Mouse (Mus musculus) hindbrain, embryonic 13.5 days (tissue): ENCODE results near the gene Mrps17. TPM values are rescaled to one million over a fixed set of nuclear protein-coding genes. Genes with fewer than 3 reads are reported as not detected.

Experiments used
- ATAC-seq: fragments of 200-750 bp; cut with Nextera tagmentation; 2 replicates; pipeline ENCODE4 v1.8.0; 2017; ENCODE audit warnings: moderate TSS enrichment; ENCODE audit not compliant: low FRiP score
- H3K27ac ChIP-seq: fragments of 300-500 bp; sonication (generic); 2 replicates; pipeline ENCODE4 v1.5.1; 2015; ENCODE audit warnings: inconsistent platforms, mild to moderate bottlenecking, moderate library complexity
- H3K27me3 ChIP-seq: fragments of 300-500 bp; sonication (generic); 2 replicates; pipeline ENCODE4 v1.6.1; 2015; ENCODE audit warnings: mild to moderate bottlenecking, inconsistent platforms
- H3K36me3 ChIP-seq: fragments of 300-500 bp; sonication (generic); 2 replicates; pipeline ENCODE4 v1.6.1; 2015; ENCODE audit warnings: mild to moderate bottlenecking, inconsistent platforms
- H3K4me1 ChIP-seq: fragments of 300-500 bp; sonication (generic); replicated peaks from 2 replicates; pipeline ENCODE4 v1.6.1; 2015; ENCODE audit warnings: inconsistent platforms
- H3K4me2 ChIP-seq: fragments of 300-500 bp; sonication (generic); 2 replicates; pipeline ENCODE4 v1.6.1; 2015; ENCODE audit warnings: inconsistent platforms, mild to moderate bottlenecking, moderate library complexity
- H3K4me3 ChIP-seq: fragments of 300-500 bp; sonication (generic); 2 replicates; pipeline ENCODE4 v1.5.1; 2015; ENCODE audit warnings: mild to moderate bottlenecking, inconsistent platforms
- H3K9ac ChIP-seq: fragments of 300-500 bp; sonication (generic); 2 replicates; pipeline ENCODE4 v1.6.1; 2015; ENCODE audit warnings: mild to moderate bottlenecking, inconsistent platforms
- H3K9me3 ChIP-seq: fragments of 300-500 bp; sonication (generic); 2 replicates; pipeline ENCODE4 v1.6.1; 2016; ENCODE audit warnings: inconsistent platforms
- WGBS: fragments of 180-500 bp; shearing (Covaris S2); methylation state at CpG from one replicate; pipeline ENCODE4 v1.1.7; 2015; 5-methylcytosine and 5-hydroxymethylcytosine counted together
- polyA plus RNA-seq: library from polyadenylated mRNA; unstranded; fragments of >200 nt; fragmentation: Nextera tagmentation; extraction: Ambion mirVana; gene quantifications from 2 replicates; pipeline ENCODE4 v1.2.1, GENCODE M21; 2015

The Mrps17 gene
- polyA plus RNA-seq, 1 experiment from 2014 or later: 174 TPM

- Histone ChIP-seq H3K9ac (no peak overlapping the region), H3K27ac (no peak overlapping the region), H3K36me3 (peaks cover 53% of the 10 kb centered on the region)
These were observed 41.6 kb downstream of the Mrps17 start for GRCm38 (mm10) chr5:129756886-129757285.

GRCm38 (mm10) chr5:129759929-129760480, 44.7 kb downstream of the Mrps17 start:
- peaks cover 11% of the 10 kb centered on the region; the same call in 1 of the 2 replicates for H3K4me1 ChIP-seq
- 0 out of 2 replicates have a peak overlapping the region, but pooled peaks have one; percentile 5 for H3K27ac ChIP-seq
- no peak overlapping the region for H3K4me3 ChIP-seq
- no peaks in the 10 kb centered on the region for H3K9me3 ChIP-seq
- peaks cover 35% of the 10 kb centered on the region for H3K36me3 ChIP-seq
- 90% methylated on average over 13 of the region's 13 CpGs for WGBS
- no peaks in the 10 kb centered on the region for H3K27me3 ChIP-seq
- ATAC-seq: no peak
- no peak overlapping the region for H3K9ac ChIP-seq
- no peak overlapping the region for H3K4me2 ChIP-seq

More at GRCm38 (mm10) chr5:129756886-129757285, 41.6 kb downstream of the Mrps17 start:
- Histone ChIP-seq H3K4me1 (peaks cover 5% of the 10 kb centered on the region; the same call in 1 of the 2 replicates), H3K4me3 (no peak overlapping the region), H3K4me2 (no peak overlapping the region), H3K9me3 (no peaks in the 10 kb centered on the region), H3K27me3 (no peaks in the 10 kb centered on the region)
- no peak for ATAC-seq
- WGBS: 96% methylated on average over 20 of the region's 20 CpGs

DNA sequence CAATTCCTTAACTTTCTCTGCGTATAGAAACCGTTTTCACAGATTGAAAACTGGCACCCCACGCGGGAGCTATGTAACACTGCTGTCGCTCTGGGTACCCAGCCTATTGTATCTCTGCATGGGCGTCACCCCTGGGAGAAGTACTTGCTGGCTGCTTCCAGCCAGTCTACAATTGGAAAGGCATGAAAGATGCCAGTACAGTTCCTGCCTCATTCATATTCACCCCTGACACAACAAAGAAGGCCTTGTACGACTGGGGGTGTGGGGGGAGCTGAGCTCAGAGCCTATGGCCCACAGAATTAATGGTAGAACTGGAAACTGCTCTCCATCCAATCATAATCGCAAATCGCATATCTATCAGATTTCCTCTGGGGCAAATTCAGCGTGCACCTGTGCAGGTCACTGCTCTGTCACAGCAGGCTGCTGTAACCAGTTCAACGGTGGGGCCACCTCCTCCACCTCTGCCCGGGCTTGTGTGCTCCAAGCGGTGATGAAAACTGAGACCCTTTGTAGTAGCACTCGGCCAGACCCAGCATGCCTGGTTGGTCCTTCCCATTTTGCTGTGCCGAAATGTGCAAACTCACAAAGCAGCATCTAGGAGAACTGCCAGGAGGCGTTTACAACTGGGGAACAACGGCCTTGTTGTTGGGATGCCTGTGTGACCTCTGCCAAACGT, 46.7 kb downstream of the Mrps17 start:
- H3K27me3 ChIP-seq: no peaks in the 10 kb centered on the region
- WGBS: 47% methylated on average over 18 of the region's 18 CpGs
- H3K9ac ChIP-seq: 0 out of 2 replicates have a peak overlapping the region, but pooled peaks have one; percentile 39

GRCm38 (mm10) chr5:129770443-129771355, 55.4 kb downstream of the Mrps17 start:
- H3K36me3 ChIP-seq: peaks cover 41% of the 10 kb centered on the region
- no peaks in the 10 kb centered on the region for H3K9me3 ChIP-seq
- no peak overlapping the region for H3K4me3 ChIP-seq
- WGBS: 92% methylated on average over 23 of the region's 23 CpGs
- H3K4me1 ChIP-seq: no peaks in the 10 kb centered on the region
- no peaks in the 10 kb centered on the region for H3K27me3 ChIP-seq
- no peak overlapping the region for H3K9ac ChIP-seq
- no peak overlapping the region for H3K27ac ChIP-seq
- no peak overlapping the region for H3K4me2 ChIP-seq
- no peak for ATAC-seq

More for the DNA sequence above, 46.7 kb downstream of the Mrps17 start:
- peaks cover 34% of the 10 kb centered on the region for H3K36me3 ChIP-seq
- H3K27ac ChIP-seq: peak overlapping the region; percentile 85
- peaks cover 11% of the 10 kb centered on the region; the same call in 1 of the 2 replicates for H3K4me1 ChIP-seq
- H3K4me2 ChIP-seq: no peak overlapping the region
- H3K9me3 ChIP-seq: no peaks in the 10 kb centered on the region
- H3K4me3 ChIP-seq: no peak overlapping the region
- peak; percentile 91 for ATAC-seq

Other genes with a start within 250 kb of the Mrps17 start
- gene Sfswap, start 214.3 kb upstream of the Mrps17 start, polyA plus RNA-seq: 49.7 and 56.5 TPM in 2 replicates
- gene Mmp17, start 131.3 kb upstream of the Mrps17 start, polyA plus RNA-seq: 5.2 and 7.5 TPM in 2 replicates
- 8.2 and 8.7 TPM in 2 replicates for gene Zfp11, start 45.4 kb upstream of the Mrps17 start, polyA plus RNA-seq
- not detected in 2 replicates for gene Sept14, start 7.0 kb upstream of the Mrps17 start, polyA plus RNA-seq
- 89.1 and 95.3 TPM in 2 replicates for gene Nipsnap2, start 9.6 kb downstream of the Mrps17 start, polyA plus RNA-seq
- gene Psph, start 72.0 kb downstream of the Mrps17 start, polyA plus RNA-seq: 34.3 and 38.5 TPM in 2 replicates
- 31.7 and 37.8 TPM in 2 replicates for gene Sumf2, start 131.5 kb downstream of the Mrps17 start, polyA plus RNA-seq
- 858 and 885 TPM in 2 replicates for gene Chchd2, start 172.0 kb downstream of the Mrps17 start, polyA plus RNA-seq
- 14.6 and 15.1 TPM in 2 replicates for gene Zbed5, start 180.2 kb downstream of the Mrps17 start, polyA plus RNA-seq
- gene Phkg1, start 183.1 kb downstream of the Mrps17 start, polyA plus RNA-seq: 0.30 and 0.40 TPM in 2 replicates
- gene Nupr1l, start 193.0 kb downstream of the Mrps17 start, polyA plus RNA-seq: 7.4 and 7.7 TPM in 2 replicates
- gene Vkorc1l1, start 226.5 kb downstream of the Mrps17 start, polyA plus RNA-seq: 31.1 and 32.5 TPM in 2 replicates